Mouse (Mus musculus) stomach, embryonic 14.5 days (tissue): ENCODE results near the gene Chrna9. TPM values are rescaled to one million over a fixed set of nuclear protein-coding genes. Genes with fewer than 3 reads are reported as not detected.

ENCODE experiments used
- ATAC-seq: fragments of 200-750 bp; cut with Nextera tagmentation; 2 replicates; pipeline ENCODE4 v1.8.0; 2017; ENCODE audit warnings: low read depth, moderate TSS enrichment; ENCODE audit not compliant: insufficient number of reproducible peaks, insufficient read depth, low FRiP score
- H3K27ac ChIP-seq: fragments of 300-500 bp; sonication (generic); 2 replicates; pipeline ENCODE4 v1.5.1; 2014; ENCODE audit warnings: mild to moderate bottlenecking, low read length, moderate library complexity, mixed read lengths
- H3K27me3 ChIP-seq: fragments of 300-500 bp; sonication (generic); 2 replicates; pipeline ENCODE4 v1.6.1; 2014; ENCODE audit warnings: low read length, control low read depth, mixed read lengths; ENCODE audit not compliant: control insufficient read depth, insufficient read depth
- H3K36me3 ChIP-seq: fragments of 300-500 bp; sonication (generic); 2 replicates; pipeline ENCODE4 v1.6.1; 2014; ENCODE audit warnings: mild to moderate bottlenecking, control low read depth, low read length, moderate library complexity, mixed read lengths; ENCODE audit not compliant: control insufficient read depth, insufficient read depth
- H3K4me1 ChIP-seq: fragments of 300-500 bp; sonication (generic); 2 replicates; pipeline ENCODE4 v1.6.1; 2014; ENCODE audit warnings: low read length, control low read depth, mixed read lengths; ENCODE audit not compliant: control insufficient read depth, insufficient read depth
- H3K4me2 ChIP-seq: fragments of 300-500 bp; sonication (generic); replicated peaks from 2 replicates; pipeline ENCODE4 v1.6.1; 2014; ENCODE audit warnings: low read depth, low read length, control low read depth
- H3K4me3 ChIP-seq: fragments of 300-500 bp; sonication (generic); 2 replicates; pipeline ENCODE4 v1.5.1; 2014; ENCODE audit warnings: low read depth, low read length, control low read depth
- H3K9ac ChIP-seq: fragments of 300-500 bp; sonication (generic); replicated peaks from 2 replicates; pipeline ENCODE4 v1.6.1; 2014; ENCODE audit warnings: low read depth, mild to moderate bottlenecking, control low read depth, low read length, moderate library complexity, mixed read lengths
- H3K9me3 ChIP-seq: fragments of 300-500 bp; sonication (generic); 2 replicates; pipeline ENCODE4 v1.6.1; 2016; ENCODE audit warnings: low read depth, low read length, control low read depth; ENCODE audit not compliant: control insufficient read depth
- WGBS: fragments of 180-500 bp; shearing (Covaris S2); extraction: QIAGEN DNeasy Blood & Tissue Kit; methylation state at CpG from one replicate; pipeline ENCODE4 v1.1.7; 2014; 5-methylcytosine and 5-hydroxymethylcytosine counted together
- polyA plus RNA-seq: library from polyadenylated mRNA; unstranded; fragments of >200 nt; fragmentation: Nextera tagmentation; extraction: Ambion mirVana; gene quantifications from 2 replicates; pipeline ENCODE4 v1.2.1, GENCODE M21; 2014

Chrna9 gene
- polyA plus RNA-seq, 1 experiment from 2014 or later: not detected

GRCm38 (mm10) chr5:65921477-65922138 is 13.1 kb upstream of the Chrna9 start:
- no peaks in the 10 kb centered on the region for H3K4me1 ChIP-seq
- no peaks in the 10 kb centered on the region for H3K27me3 ChIP-seq
- no peak overlapping the region for H3K9ac ChIP-seq
- no peak overlapping the region for H3K4me3 ChIP-seq
- ATAC-seq: no peak
- no peak overlapping the region for H3K27ac ChIP-seq
- WGBS: 72% methylated on average over 9 of the region's 9 CpGs
- H3K4me2 ChIP-seq: no peak overlapping the region
- H3K9me3 ChIP-seq: no peaks in the 10 kb centered on the region
- no peaks in the 10 kb centered on the region for H3K36me3 ChIP-seq

- Histone ChIP-seq H3K4me2 (no peak overlapping the region), H3K9me3 (no peaks in the 10 kb centered on the region), H3K4me1 (no peaks in the 10 kb centered on the region), H3K36me3 (no peaks in the 10 kb centered on the region), H3K27ac (no peak overlapping the region), H3K27me3 (no peaks in the 10 kb centered on the region), H3K4me3 (no peak overlapping the region), H3K9ac (no peak overlapping the region)
- no peak for ATAC-seq
- WGBS: 91% methylated on average over 6 of the region's 6 CpGs
These were observed 8.1 kb upstream of the Chrna9 start for GRCm38 (mm10) chr5:65926666-65927065.

DNA sequence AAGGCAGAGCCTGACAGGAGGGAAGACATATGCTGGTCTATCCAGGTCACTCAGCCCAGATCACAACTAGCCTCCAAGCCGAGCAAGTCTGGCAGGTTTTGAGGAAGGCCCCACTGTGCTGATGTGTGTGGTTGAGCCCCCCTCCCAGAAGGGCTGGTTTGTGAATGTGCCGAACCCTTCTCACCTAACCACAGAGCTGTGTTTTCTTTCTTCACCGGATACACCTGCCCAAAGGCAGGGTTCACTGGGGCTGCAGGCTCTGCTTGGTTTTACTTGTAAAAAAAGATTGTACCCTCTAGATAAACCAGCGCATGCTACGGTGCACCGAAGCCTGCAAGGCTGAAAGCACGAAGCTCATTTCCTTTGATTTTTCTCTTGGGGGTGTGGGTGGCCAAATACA is 5.6 kb upstream of the Chrna9 start:
- Histone ChIP-seq H3K36me3 (no peaks in the 10 kb centered on the region), H3K4me3 (no peak overlapping the region), H3K27me3 (no peaks in the 10 kb centered on the region), H3K9me3 (no peaks in the 10 kb centered on the region), H3K27ac (0 out of 2 replicates have a peak overlapping the region, but pooled peaks have one; percentile 6), H3K4me1 (no peaks in the 10 kb centered on the region), H3K9ac (no peak overlapping the region), H3K4me2 (no peak overlapping the region)
- 60% methylated on average over 7 of the region's 7 CpGs for WGBS
- no peak for ATAC-seq

DNA sequence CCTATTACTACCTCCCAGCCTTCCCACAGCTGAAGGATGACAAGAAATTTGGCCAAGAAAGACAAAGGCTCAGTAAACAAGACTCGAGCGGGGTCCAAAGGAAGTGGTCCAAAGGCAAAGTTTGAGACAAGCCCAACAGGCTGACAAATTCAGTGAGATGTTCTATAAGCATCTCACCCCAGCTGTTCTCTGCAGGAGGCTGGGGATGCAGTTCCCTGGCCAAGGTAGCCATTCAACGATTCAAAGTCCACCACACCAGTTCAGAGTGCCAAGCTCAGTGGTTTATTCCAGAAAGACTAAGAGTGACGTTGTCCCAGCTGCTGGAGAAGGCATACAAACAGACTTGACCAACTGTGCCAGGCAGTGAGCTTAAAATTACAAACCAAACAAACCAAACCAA is 4.5 kb upstream of the Chrna9 start:
- Histone ChIP-seq H3K27ac (no peak overlapping the region), H3K9me3 (no peaks in the 10 kb centered on the region), H3K36me3 (no peaks in the 10 kb centered on the region), H3K4me2 (no peak overlapping the region), H3K9ac (no peak overlapping the region), H3K4me1 (no peaks in the 10 kb centered on the region), H3K27me3 (no peaks in the 10 kb centered on the region), H3K4me3 (no peak overlapping the region)
- WGBS: 63% methylated on average over 4 of the region's 4 CpGs
- ATAC-seq: no peak

DNA sequence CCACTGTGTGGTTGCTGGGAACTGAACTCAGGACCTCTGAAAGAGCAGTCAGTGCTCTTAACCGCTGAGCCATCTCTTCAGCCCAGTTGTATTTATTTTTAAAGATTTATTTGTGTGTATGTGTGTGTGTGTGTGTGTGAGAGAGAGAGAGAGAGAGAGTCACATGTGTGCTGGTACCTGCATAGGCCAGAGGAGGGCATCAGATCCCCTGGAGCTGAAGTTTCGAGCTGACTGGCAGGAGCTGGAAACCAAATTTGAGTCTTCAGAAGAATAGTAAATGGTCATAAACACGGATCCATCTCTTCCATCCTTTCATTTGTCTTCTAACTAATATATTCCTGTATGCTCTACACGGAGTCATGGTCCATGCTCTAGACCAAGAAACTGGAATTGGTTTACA is 1.5 kb upstream of the Chrna9 start:
- 84% methylated on average over 4 of the region's 4 CpGs for WGBS
- no peaks in the 10 kb centered on the region for H3K4me1 ChIP-seq
- no peaks in the 10 kb centered on the region for H3K27me3 ChIP-seq
- H3K36me3 ChIP-seq: no peaks in the 10 kb centered on the region
- no peak overlapping the region for H3K9ac ChIP-seq
- ATAC-seq: no peak
- no peak overlapping the region for H3K4me3 ChIP-seq
- H3K4me2 ChIP-seq: no peak overlapping the region
- no peak overlapping the region for H3K27ac ChIP-seq
- no peaks in the 10 kb centered on the region for H3K9me3 ChIP-seq

DNA sequence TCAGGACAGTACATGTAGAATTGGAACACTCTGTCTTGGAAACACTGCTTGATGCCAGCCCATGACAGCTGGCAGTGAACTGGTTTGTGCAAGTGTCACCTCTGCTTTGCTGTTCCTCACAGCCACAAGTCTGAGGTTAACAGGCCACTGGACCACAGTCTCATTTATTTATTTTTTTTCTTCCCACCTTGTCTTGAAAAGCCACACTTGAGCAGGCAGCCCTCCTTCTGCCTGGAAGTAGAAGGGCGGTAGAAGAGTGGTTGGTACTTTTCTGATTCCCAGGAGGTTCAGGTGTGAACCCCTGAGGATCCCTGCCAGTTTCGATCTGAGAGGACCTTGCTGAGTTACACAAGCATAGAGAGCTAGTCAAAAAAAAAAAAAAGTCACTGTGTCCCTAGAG is 957 bp upstream of the Chrna9 start:
- no peaks in the 10 kb centered on the region for H3K36me3 ChIP-seq
- WGBS: 86% methylated on average over 2 of the region's 2 CpGs

GRCm38 (mm10) chr5:65937011-65937726 is 2.4 kb downstream of the Chrna9 start:
- WGBS: 64% methylated on average over 11 of the region's 11 CpGs
- Histone ChIP-seq H3K27ac (no peak overlapping the region), H3K36me3 (no peaks in the 10 kb centered on the region), H3K9ac (no peak overlapping the region), H3K27me3 (no peaks in the 10 kb centered on the region), H3K9me3 (no peaks in the 10 kb centered on the region), H3K4me3 (no peak overlapping the region), H3K4me1 (no peaks in the 10 kb centered on the region), H3K4me2 (no peak overlapping the region)
- no peak for ATAC-seq

More for the DNA sequence above, 957 bp upstream of the Chrna9 start:
- ATAC-seq: no peak
- no peaks in the 10 kb centered on the region for H3K9me3 ChIP-seq
- H3K9ac ChIP-seq: no peak overlapping the region
- no peak overlapping the region for H3K27ac ChIP-seq
- no peaks in the 10 kb centered on the region for H3K4me1 ChIP-seq
- no peak overlapping the region for H3K4me3 ChIP-seq
- no peaks in the 10 kb centered on the region for H3K27me3 ChIP-seq
- H3K4me2 ChIP-seq: no peak overlapping the region

DNA sequence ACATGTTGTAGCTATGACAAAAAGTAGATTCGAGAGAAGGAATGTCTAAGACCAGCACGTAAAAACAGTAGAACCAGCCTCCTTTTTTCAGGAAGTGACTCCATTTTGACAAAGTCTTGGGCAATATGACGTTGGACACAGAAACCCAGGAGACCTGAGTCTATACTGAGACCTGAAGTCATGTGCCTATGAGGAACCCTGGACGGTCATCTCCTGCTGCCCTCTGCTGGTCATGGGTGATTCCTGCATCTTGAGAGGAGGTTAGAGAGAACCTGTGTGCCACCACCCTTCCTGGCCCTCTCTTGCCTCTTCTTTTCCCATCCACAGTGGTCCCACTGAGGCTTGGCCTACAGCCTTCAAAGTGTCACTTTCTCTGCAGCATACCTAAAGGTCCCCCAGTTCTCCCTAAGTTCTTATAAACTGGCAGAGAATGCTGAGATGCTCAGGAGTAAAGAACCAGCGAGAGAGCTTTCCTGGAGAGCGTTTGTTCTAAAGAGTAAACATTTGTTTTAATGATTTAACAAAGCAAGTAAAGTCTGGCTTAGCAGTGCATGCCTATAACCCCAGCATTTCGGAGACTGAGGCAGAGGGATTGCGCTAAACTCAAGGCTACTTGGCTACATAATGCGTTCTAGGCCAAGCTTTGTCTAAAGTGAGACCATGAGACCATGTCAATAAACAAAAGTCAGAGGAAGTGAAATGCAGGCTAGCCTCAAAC is 3.4 kb downstream of the Chrna9 start:
- peak; percentile 61; the same call in 1 of the 2 replicates for ATAC-seq
- H3K4me3 ChIP-seq: no peak overlapping the region
- no peak overlapping the region for H3K27ac ChIP-seq
- no peak overlapping the region for H3K4me2 ChIP-seq
- no peaks in the 10 kb centered on the region for H3K9me3 ChIP-seq
- WGBS: 47% methylated on average over 9 of the region's 9 CpGs
- H3K9ac ChIP-seq: no peak overlapping the region
- H3K4me1 ChIP-seq: no peaks in the 10 kb centered on the region
- no peaks in the 10 kb centered on the region for H3K36me3 ChIP-seq
- H3K27me3 ChIP-seq: no peaks in the 10 kb centered on the region
